Mouse (Mus musculus) urinary bladder, postnatal 36 days (tissue): ENCODE measurements at regions not wholly inside any gene's neighbourhood (a gene's known extent, or its start where the extent isn't known, plus 50 kb on each side); places are given as distances from the start of the nearest gene placed in this dataset.

Experiments
- DNase-seq, 2 experiments: peaks; one replicate each; pipeline ENCODE4 v3.0.0; 2022; ENCODE audit warnings: low spot score in 2 of 2, mixed read lengths in 1 of 2

- no peak for DNase-seq
Measured at GRCm38 (mm10) chr16:77322338-77322737, 279.6 kb downstream of the Gm11146 start.

- no peak for DNase-seq
Measured at GRCm38 (mm10) chr16:77318150-77318549, 283.7 kb downstream of the Gm11146 start.

GRCm38 (mm10) chr16:77315354-77315753 is 286.5 kb downstream of the Gm11146 start:
- DNase-seq: no peak

GRCm38 (mm10) chr16:77313195-77313594 is 288.7 kb downstream of the Gm11146 start:
- DNase-seq: no peak

GRCm38 (mm10) chr16:77301270-77302171 is 288.0 kb downstream of the Usp25 start:
- DNase-seq: no peak

GRCm38 (mm10) chr16:77300572-77301213 is 287.2 kb downstream of the Usp25 start:
- no peak for DNase-seq

GRCm38 (mm10) chr16:77295574-77296355 is 282.3 kb downstream of the Usp25 start:
- no peak for DNase-seq

GRCm38 (mm10) chr16:77292317-77292771 is 278.8 kb downstream of the Usp25 start:
- no peak for DNase-seq

GRCm38 (mm10) chr16:77291723-77292316 is 278.3 kb downstream of the Usp25 start:
- DNase-seq: no peak

- DNase-seq: no peak
Measured at GRCm38 (mm10) chr16:77284205-77284604, 270.7 kb downstream of the Usp25 start.

GRCm38 (mm10) chr16:77279916-77280315 is 266.4 kb downstream of the Usp25 start:
- no peak for DNase-seq

- no peak for DNase-seq
Measured at GRCm38 (mm10) chr16:77279495-77279894, 266.0 kb downstream of the Usp25 start.

- no peak for DNase-seq
Measured at GRCm38 (mm10) chr16:77273306-77273705, 259.8 kb downstream of the Usp25 start.

GRCm38 (mm10) chr16:77268926-77269325 is 255.4 kb downstream of the Usp25 start:
- no peak for DNase-seq

- no peak for DNase-seq
Measured at GRCm38 (mm10) chr16:77267679-77268078, 254.2 kb downstream of the Usp25 start.

- DNase-seq: no peak
Measured at GRCm38 (mm10) chr16:77252349-77252748, 238.8 kb downstream of the Usp25 start.

GRCm38 (mm10) chr16:77251422-77251821 is 237.9 kb downstream of the Usp25 start:
- no peak for DNase-seq

- DNase-seq: no peak
Measured at GRCm38 (mm10) chr16:77240876-77241275, 227.4 kb downstream of the Usp25 start.

GRCm38 (mm10) chr16:77239176-77239790 is 225.8 kb downstream of the Usp25 start:
- DNase-seq: no peak

- peak in 1 of 2 experiments; percentile 16 for DNase-seq
Measured at GRCm38 (mm10) chr16:77238358-77239175, 225.1 kb downstream of the Usp25 start.
